Mouse (Mus musculus): ENCODE data around the gene Arglu1.

The Arglu1 gene

DNA sequence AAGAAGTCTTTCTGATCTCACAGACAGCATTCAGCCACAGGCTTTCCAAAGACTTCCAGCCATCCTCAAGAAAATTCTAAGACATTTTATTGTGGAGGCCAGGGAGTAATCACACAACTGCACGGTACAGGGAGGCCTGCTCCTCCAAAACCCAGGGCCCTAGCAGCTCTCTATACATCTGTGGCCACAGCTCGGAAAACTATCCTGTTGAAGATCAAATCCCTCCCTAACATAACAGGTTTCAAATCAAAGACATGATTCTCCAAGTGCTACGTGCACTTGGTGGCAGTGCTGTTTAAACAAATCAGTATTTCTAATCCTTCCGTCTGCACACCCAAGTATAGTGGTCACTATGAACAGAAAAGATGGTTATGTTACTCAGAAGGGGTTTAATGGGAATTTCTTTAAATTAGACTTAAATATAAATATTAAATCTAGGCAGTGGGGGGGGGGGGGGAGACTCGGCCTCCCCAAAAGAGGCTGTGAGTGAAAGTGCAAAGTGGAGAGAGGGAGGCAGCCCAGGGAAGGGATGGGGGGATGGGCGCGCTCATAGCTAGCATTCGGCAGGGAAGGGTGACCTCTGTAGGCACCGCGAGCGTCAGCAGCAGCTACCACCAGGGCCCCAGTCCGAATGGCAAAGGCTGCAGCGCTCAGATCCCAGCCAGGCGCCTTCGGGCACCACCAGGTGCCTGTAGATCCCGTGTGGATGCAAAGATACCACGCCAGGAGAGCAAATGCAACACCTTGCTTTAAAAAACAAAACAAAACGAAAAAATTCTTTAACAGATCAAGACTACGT lies 31.7 kb downstream of the Arglu1 start:
- DNase-seq (ENCODE audit: low spot score) = peak; percentile 94

DNA sequence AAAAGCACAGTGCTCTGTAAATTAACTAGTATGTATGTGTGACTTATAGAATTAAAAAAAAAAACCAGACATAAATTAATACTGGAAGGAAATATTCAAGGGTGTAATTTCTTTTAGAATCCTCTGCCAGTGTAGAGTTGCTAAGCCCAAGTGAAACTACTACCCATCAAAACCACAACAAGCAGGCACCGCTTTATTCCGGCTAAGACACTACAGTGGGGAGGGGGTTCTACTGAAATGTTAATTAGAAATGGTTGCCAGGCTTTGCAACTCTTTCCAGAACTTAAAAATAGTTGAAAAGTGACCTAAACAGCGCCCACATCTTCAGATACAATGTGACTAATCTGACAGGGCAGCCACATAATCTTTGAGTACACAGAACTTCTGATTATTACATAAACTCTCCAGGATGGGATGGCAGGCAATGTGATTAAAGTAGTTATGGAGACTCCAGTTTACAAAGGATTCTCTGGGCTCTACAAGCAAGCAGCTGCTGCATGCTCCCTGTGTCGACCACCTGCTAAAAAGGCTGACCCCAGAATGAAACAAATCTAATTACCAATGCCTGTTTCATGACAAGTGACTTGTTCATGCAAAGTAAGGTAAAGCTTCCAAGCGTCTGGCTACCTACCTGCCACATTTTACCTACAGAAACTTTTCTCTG lies 32.5 kb downstream of the Arglu1 start:
- peak; percentile 39 for DNase-seq (ENCODE audit: low spot score)

DNA sequence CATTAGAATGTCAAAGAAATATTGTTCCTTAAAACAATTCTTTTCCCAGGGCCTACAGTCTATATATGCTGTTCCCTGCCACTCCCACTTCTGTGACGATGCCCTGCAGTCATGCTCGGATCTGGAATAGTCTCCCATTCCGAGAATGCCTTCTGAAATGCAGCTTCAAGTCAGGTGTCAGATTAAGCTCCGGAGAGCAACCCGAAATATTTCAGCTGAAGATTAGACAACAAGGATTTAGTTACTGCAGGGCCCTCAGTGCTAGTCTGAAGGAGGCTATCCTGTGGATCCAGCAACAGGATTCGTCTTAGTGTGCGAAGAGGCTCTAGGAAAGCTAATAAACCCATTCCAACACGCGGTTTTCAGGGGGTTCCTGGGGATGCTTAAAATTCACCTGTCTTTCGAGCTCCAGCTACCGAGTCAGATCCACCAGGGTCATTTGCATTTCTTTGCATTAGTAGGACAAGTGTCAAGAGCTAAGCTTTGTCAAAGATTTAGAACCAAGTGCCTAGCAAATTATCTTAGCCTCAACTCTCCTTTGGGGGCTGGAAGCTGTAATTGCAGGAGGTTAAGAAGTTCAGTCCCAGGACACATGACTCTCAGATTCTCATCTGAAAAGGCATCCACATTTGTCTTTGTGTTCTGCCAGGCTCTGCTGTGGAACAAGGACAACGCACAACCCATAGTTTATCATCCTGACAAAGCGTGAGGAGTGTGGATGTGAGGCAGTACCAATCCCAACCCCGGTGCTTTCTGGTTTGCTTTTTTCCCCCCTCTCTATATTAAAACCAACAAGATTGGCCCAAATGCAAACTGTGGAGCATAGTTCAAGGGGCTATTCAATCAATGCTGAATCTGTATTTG lies 33.5 kb downstream of the Arglu1 start:
- DNase-seq (ENCODE audit: low spot score) = peak; percentile 38

DNA sequence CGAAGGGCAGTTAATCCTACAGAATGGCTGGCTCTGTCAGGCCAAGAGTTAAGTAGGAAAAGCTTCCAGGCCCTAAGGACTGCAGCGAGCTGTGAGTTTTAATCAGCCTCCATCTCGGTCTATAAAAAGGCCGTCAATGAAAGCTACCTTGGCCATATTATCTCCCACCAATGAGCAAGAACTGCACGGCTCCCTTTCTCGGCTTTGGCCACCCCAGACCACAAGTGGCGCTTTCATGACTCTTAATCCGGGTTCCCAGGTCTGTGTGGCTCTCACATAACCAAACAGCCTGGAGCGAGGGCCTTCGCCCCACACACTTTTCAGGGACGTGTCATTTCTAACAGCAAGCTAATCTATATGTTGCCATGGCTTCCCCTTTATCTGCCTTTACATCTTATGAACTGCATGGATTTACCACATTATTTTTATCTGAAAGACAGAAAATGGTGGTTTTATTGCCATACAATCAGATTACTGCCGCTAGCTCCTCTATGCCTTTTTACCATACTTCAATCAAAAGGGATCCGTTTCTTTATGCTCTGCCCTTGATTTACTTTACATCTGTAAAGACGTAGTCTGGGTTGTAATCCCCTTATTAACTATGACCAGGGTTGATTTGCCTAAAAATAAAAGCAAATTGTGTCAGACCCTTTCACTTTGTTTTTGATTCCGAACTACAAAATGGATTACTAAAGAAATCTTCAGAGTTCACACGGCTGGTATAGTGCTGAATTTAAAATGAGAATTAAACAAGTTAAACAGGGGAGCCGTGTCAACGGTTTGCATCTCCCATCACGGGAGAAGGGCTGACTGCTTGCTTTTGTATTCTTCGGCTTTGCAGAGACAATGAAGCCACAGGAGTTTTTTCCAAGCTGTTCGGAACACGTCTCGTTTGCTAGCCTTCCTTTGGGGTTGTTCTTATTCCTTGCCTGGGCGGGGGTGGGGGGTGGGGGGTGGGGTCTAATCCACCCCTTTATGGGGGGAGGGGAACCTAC lies 34.7 kb downstream of the Arglu1 start:
- peak; percentile 50 for DNase-seq (ENCODE audit: low spot score)

DNA sequence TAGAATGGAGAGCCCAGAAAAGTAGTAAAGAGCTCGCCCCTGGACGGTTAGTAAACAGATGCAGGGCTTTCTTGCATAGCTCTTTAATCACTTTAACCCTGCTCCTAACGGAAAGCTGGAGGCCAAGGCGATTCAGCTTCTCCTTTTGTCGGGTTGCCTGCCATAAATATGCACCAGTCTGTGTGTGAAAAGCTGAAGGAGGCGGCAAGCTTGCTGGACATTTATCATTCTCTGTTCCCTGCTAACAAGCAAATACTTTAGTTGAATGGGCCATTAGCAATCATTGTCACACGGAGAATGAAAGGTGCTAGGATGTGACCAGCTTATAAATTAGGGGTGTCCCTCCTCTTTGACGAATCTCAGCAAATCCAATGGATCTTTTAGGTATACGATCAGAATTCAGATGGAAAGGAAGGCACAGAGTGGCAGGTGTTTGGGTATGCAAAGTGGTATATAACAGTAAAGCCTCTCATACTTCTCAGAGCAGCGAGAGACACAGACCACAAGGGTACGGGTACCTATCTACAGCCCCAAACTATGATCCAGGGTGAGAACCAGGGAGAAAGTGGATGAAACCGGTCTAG lies 36.3 kb downstream of the Arglu1 start:
- DNase-seq (ENCODE audit: low spot score) = no peak

DNA sequence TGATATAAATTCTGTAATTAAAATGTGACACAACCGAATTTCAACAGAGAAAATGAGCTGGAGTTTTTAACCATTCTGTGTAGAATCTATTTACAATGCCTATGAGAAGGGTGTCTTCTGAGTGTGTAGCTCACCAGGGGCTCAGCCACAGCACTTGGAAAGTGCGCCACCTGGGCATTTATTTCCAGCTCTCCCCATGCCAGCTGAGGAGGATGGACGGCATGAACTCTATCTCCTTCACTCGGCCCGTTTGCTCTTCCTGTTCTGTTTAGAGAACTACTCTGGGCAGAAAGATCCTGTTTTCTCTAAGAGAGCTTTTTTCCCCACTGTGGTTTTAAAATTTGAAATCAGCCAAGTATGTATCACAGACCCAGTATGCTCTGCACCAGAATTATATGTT lies 37.0 kb downstream of the Arglu1 start:
- DNase-seq (ENCODE audit: low spot score) = no peak

DNA sequence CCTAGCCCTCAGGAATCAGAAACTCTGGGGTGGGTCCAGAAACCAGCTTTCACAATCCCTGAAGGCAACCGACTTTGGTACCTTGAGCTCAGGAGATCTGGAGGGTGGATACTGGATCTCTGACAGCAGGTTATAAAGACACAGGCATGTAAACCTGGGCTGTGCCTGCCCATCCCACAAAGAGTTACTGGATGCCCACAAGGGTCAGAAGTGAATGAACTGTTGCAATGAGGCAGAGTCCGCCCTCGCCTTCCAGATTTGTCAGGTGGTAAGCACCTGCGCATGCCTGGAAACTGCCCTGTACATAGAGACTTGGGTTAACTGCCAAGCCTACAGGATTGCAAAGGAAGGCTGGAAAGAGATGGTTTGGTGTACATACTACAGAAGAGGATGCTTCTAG lies 37.9 kb downstream of the Arglu1 start:
- DNase-seq (ENCODE audit: low spot score) = no peak

DNA sequence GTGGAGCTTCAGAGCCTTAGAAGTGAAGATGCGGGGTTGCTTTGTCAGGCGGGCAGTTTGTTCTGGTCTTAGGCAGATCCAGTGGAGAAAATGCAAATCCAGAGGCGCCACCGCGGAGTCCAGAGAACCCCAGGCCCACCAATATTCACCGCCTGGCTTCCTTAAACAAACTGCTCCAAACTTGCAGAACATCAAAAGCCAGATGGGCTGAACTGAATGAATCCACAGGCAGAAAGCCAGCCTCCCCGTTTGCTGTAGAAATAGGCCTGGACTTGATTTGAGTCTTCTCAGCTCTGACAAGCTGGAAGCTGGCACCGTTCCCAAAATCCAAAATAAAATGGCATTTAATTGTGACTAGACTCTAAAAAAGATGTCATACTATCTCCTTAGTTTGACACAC lies 40.4 kb downstream of the Arglu1 start:
- no peak for DNase-seq (ENCODE audit: low spot score)

DNA sequence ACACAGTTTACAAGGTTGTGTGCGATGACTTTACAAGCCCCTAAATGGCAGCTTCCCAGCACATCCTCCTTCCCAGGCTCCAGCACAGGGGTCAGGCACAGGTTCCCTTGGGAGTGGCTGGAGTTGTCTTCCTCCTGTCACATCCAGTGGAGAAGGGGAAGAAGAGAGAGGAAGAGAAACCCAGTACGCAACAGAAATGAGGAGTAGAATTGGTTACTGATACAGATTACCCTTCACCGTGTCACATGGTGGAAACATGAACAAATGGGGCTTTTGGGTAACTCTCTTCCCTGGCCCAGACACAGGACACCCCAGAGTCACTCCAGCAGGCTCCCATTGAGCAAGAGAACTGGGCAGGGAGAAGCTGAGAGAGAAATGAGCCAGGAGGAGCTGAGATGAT lies 40.8 kb downstream of the Arglu1 start:
- no peak for DNase-seq (ENCODE audit: low spot score)

DNA sequence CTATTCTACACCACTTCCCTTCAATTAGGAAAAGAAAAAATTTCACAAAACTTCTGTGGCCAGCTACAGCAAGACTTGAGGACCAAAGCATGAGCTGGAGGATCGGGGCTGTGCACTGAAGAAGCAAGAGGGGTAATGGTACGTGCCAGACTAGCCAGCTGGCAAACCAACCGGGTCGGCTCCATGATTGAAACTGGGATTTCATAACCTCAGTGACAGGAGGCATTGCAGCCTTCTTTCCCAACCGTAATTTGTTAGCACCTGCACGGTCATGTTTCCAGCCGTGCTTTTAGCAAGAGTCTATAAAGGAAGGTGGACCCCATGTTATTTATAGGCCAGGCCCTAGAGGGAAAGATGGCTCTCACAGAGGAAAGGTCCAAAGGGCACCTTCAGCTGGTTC lies 41.6 kb downstream of the Arglu1 start:
- no peak for DNase-seq (ENCODE audit: low spot score)

DNA sequence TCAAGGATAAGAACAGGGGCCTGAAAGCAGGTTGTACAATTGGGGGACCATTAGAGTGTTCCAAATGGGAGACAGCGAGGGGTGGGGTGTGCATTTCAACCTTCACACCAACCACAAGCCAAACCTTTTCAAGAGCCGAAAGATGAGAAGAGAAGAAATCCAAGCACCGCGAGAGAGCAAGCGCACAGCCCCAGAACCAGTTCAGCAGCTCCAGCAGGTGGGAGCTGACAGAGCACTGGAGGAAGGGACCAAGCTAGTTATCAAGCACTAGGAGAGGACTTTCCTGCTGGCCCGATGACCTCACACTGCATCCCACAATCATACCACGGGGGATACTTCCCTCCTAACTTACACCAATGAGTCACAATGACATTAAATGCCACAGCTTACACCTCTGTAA lies 42.5 kb downstream of the Arglu1 start:
- DNase-seq (ENCODE audit: low spot score) = no peak

DNA sequence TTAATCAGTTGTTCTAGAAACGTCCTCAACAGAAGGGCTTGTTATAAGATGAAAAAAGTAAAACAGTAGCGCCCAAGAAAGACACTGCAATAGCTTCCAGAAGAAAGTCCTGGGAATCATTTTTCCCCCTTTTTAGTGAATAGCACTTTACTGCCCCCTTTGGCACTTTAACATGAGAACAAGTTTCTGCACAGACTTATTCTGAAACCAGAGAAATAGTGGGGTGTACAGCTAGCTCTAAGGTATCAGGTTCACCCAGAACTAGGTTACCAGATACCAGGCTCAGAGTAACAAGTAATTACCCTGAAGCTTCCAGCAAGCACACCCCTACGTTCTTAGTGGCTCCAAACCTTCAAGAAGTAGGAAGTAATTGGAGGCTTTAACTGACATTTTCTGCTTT lies 43.0 kb downstream of the Arglu1 start:
- peak; percentile 38 for DNase-seq (ENCODE audit: low spot score)

DNA sequence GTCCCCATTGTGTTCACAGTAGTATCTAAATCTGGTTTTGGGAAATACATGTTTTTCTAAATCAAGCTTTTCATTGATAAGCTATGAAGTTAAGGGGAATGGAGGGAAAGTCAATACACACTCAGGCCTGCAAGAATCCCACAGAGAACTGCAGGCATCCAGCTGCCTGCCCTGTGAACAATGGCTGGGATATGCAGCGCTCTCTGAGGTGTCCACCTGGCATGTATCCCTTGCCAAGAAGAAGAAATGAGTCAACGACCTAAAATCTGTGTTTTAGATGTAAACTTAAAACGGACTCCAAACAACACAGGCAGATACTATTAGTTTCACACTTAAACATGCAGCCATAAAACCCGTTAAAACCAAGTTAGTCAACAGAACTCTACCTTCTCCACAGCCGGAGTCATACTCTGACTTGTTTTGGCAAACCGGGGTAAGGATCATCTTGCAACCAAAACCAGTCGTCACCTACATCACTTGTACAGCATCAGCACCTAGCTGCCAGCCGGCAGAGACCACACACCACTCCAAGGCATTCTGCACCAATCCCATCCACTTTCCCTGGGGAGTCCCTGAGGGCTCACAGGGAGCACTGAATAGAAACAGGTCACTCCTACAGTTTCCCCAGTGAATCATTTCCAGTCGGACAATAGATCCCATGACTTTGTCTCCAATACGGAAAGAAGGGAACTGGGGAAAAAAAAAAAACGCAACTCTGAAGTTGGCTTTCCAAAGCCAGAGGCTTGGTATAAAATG lies 46.0 kb downstream of the Arglu1 start:
- DNase-seq (ENCODE audit: low spot score) = no peak

DNA sequence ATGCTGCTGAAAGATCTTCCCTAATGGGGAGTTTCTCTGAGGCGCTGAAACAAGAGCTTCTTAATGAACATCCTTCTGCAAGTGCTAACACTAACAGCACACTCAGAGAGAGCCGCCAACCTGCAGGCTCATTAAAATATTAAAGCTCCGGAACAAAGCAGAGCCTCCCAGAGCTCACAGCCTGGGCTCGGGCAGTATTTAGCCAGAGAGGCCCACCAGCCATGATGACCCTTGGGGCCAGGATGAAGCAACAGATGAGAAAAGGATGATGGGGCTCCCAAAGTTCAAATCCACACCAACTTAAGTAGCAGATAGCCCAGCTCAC lies 50.1 kb downstream of the Arglu1 start:
- DNase-seq (ENCODE audit: low spot score) = peak; percentile 73

DNA sequence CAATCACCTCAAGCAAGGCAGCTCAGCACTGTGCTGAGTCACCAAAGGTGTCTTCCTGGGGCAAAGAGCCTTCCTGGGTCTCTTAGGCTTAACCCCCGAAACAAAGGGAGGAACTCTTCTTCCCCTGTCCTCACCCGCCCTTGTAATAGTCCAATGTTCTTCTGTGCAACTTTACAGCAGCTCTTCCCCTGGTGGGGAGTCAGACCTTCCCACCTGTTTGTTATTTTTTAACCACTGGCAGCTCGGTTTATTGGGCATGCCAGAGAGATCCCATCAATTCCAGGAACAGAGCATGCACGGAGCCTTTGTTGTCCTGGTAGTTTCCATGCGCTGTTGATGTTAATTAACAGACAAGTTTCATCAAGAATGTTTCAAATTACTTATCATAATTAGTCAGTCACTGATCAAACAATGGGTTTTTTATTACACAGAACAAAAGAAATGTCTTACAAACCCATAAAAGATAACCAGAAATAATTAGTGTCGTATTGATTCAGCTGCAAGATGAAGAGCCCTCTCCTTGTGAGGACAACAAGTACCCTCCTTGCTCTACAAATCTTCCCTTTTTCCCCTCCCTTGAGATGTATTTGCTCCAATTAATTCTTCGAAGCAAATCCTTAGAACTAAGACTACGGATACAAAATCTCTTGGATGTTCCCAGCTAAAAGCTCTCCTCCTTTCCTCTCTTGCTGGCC lies 50.6 kb downstream of the Arglu1 start:
- peak; percentile 74 for DNase-seq (ENCODE audit: low spot score)

DNA sequence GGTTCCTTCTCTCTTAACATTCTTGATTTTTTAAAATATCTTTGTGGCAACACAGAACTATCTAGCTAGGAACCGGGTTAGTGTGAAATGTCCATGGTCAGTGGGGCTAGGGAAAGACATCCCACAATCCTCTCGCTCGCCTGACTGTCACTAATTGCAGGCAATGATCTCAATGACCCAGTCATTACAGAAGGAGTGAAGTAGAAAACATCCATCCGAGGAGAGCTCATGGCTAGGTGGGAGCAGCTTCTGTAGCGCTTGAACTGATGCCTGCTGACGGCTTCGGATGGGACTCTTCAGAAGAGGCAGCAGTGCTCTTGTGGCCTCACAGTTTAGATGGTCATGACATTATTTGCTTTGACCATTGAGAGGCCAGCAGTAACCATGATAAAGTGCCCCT lies 58.9 kb downstream of the Arglu1 start:
- DNase-seq (ENCODE audit: low spot score) = peak; percentile 43

DNA sequence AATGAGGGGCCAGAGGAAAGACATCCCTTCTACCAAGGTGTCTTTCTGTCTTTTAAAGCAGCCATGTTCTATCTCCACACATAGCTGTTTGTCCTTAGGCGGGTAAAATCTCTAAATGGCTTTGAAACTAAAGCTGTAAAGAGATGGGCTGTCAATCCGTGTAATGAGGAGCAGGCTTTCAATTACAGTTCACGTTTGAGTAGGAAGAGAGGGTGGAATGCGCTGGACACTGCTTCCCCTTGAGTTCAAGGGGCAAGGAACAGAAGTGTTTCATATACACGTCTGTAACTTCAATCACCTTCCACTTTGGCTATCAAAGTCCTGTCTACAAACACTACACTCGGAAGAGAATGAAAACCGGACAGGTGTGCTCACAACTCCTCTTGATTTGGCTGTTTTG lies 66.3 kb downstream of the Arglu1 start:
- no peak for DNase-seq (ENCODE audit: low spot score)

DNA sequence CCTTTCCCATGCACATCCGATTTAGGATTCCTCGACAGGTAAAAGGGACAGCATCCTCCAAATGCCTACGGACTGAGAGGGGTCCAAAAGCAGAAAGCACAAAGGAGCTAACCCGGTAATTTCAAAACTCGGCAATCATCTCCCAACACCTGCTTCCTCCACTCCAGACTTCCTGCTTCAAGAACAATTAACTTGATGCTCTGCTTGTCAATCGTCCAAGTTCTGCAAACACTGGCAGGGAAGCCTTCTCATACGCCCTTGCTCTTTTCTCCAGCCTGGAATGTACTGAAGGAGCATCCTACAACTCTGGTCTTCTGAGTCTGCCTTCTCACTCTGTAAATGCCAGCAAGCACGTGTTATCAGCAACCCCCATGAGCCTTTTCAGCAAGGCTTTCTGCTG lies 66.8 kb downstream of the Arglu1 start:
- DNase-seq (ENCODE audit: low spot score) = no peak

DNA sequence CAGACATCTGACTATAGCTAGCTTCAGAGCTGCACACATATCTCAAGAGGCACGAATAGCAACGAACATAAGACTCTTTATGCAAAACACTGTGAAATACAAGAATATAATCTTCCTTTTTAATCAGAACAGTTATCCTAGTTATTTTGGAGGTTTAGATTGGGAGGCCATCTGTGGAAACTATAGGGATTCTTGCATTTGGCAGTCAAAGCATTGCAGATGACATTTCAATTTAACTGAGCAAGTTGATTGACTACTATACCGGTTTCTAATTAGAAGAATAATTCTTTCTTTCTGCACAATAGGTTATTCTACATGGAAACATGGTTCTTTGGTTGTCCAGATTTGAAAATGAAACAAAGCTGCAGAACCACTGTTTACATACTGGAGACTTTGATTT lies 67.8 kb downstream of the Arglu1 start:
- no peak for DNase-seq (ENCODE audit: low spot score)

DNA sequence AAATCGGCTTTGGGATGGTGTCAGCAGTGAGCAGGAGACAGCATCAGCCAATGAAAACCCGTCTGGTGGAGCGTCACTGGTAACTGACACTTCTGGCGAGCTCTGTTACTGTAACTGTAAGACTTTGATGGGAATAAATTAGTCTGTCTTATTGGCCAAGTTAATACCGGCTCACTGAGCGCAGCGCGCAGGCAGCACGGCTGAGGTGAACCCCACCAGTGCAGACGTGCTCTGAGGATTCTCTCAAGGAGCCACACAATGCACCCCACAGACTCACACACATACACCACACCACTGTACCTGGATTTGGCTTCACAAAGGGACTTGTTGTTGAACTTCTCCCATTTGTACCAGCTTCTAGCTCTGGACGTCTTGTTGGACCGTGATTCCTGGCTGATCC lies 68.3 kb downstream of the Arglu1 start:
- DNase-seq (ENCODE audit: low spot score) = no peak
